Mouse (Mus musculus) kidney, postnatal 10 days (tissue): Measurements from ENCODE around the gene Nedd9.

Experiments used
- DNase-seq: peaks from one replicate; pipeline ENCODE4 v3.0.0; 2021; ENCODE audit warnings: mixed read lengths

Nedd9 gene

DNA sequence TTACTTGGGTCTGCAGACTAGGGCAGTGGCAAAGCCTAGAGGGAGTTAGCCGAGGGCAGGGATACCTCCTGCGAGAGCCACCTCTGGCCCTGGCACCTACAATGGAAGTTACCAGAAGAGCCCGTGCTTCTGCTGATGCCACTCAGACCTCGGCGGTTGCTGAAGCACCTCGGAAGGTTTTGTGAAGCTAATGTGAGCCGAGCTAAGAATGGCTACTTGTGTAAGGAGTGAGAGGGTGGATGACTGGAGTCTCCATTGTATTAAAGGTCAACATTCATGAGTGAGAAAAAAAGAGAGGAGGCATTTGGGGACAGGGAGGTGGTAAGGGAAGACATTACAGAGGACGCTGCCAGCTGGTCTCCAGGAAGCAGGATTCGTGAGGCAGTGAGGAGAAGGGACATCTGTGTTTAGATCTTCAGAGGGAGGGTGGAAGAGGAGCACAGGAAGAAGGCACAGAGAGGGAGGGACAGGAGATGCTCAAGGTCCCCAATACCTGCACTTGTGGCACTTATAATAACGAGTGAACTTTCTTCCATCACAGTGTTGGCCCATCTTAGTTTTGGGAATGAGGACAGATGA, 78.7 kb downstream of the Nedd9 start:
- no peak for DNase-seq

DNA sequence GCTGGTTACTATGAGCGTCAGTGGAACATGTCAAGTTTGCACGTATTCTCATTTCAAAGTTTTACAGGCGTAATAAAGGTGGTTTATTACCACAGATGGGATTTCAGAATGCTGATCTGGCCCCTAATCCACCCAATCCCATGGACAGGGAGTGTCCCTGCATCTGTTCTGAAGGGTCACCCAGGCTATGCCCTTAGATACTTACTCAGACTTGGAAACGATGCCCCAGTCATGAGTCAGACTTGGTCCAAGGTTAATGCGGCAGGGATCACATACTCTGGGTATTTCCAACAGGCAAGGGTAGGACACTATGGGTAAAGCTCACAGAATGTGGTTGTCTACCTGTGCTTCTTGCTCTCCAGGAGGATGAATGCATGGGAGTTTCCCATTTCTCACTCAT, 82.2 kb downstream of the Nedd9 start:
- DNase-seq: no peak

DNA sequence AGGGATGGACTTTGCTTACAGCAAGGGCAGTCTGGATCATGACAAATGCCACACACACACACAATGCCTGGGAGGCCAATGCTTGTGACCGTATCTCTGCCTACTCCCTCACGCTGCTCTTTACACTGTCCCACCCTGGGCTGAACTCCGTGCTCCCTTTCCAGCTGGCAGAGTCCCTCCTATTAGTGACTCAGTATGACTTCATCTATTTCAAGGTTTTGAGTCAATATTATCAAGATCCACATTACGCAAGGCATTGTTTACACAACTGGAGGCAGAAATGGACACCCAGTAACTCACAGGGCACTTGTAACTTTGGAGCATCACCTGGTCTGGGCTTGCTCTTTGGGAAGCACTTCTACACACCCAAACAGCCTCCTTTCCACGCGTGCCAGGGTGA, 83.3 kb downstream of the Nedd9 start:
- DNase-seq: no peak

DNA sequence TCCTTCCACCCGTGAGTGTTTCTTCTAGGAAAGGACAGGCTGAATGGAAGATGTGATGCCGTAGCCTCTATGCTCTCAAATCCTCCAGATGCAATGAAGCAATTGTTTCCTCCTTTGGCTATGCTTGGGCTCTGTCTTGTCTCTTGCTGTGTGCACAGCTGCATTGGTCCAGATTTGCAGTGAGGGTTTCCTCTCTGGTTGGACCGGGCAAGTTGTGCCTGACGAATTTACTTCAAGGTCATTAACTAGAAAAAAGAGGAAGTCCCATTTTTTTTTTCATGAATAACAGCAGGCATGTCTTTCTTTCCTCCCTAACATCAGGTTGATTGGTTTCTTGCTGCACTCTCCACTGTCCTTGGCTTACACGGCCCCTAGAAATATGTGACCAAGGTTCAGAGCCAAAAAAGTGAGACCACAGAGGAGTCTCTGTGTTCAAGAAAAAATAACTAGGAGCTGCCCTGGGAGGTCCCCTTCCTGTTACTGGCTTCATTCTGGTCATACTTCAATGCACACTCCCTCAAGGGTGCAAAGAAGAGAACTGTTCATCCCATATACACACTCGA, 84.6 kb downstream of the Nedd9 start:
- DNase-seq: no peak

DNA sequence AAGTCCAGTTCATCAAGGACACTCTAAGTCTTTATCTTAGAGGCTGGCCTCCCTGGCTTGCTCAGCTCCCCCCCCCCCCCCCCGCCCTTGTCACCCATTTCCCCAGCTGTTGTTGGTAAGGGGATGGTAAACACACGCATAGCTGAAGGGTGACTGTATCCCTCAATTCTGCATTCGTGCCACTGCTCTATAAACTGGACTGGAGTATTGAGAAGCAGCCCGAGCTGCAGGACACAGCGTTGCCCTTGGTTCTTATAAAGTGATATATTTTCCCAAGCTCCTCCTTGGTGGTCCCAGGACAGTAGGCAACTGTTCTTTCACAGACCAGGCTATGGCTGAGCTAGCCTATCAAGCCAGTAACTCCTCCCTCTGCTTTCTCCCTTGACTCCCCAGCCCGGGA, 85.4 kb downstream of the Nedd9 start:
- DNase-seq: no peak

DNA sequence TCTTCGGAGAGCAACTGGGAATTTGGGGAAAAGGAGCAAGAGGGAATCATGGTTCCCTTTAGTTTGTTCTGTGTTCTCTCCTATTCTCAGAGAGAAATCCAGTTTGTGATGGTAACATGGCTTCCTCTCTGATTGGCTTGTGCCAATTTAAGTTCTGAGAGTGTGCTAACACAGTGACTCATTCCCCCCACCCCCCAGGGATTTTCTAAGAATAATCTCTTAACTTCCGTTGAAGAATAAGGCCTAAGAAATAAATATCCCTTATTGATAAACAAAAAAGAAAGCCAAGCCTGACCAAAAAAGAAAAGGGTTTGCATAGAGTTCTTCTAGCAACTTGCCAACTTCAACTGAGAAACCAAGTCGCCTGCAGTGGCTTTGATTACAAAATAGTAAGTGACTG, 86.9 kb downstream of the Nedd9 start:
- DNase-seq: no peak

DNA sequence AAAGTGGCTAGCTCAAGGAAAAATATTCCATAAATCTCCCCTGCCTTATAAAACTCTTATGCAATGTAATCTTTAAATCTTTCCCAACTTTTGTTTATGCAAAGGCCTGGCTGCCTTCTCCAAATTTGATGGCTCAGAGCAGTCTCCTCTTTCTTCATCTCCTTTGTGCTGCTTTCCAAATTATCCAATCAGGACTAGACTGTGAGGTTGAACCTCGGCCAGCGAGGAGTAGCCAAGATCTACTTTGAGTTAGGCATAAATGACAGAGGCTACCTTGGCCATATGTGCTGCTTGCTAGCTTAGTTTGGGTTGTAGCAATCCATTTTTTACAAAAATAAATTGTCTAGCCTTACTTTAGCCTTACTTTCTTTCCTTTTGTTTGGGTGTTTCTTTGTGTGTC, 95.0 kb downstream of the Nedd9 start:
- no peak for DNase-seq

DNA sequence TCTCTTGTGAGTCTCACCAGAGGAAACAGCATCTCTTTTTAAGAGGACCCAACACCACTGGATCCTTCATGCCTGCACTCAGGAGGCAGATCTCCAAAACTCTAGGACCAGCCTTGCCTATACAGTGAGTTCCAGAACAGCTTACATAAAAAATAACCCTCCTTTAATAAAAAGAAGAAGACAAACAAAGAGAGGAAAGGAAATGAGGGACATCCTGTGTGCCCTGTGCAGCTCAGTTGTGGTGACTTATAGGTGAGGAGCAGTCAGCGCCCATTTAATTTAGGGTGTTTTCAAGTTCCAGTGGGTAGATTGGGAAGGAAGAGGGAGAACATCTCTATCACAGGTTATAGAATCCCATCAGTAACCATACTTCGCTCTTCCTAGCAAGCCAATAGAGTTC, 96.5 kb downstream of the Nedd9 start:
- no peak for DNase-seq

DNA sequence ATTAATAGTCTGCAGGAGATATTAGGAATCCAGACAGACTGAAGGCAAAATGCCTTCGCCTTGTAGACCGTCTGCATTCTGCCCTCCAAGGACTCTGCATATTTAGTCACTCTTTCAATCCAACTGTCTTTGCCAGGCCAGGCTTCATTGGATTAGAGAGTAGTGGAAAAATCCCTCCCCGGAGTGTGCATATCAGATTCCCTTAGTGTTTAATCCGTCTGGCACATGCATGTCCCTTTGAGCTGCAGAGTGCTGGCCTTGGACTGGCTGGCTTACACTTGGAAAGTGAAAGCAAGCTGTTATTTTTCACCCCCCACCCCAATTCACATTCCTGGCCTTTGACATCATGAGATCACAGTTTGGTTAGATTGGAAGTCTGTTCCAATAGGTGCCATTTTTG, 100.6 kb downstream of the Nedd9 start:
- DNase-seq: no peak

DNA sequence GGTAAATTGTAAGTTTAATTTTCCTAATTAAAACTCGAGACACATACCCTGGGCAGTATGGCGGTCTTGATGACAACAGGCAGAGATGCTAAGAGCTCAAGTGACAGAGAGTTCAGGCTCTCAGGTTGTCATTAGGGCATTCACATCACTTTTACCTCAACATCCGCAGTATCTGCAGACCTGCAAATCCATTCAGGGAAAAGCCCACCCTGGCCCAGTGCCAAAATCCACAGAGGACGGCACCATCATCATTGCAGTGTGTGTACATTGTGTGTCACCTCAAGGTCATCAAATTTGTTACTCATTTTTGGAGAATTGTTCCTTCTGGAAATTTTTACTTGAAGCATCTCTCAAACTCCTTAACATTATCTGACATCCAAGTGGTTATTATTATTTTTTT, 102.3 kb downstream of the Nedd9 start:
- DNase-seq: no peak

DNA sequence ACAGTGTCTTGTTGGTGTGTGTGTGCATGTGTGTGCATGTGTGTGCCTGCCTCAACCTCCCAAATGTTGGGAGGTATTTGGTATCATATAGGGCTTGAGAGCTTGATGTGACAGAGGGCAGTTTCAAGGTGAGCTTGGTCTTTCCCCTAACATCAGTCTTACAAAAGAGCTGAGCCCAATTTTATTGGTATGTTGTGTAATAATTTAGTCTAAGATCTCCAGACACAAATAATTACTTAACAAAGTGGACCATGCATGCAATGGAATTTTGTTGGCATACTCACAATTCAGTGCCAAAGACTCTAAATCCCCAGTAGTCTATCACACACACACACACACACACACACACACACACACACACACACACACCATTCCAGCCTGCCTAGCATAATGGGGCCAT, 104.5 kb downstream of the Nedd9 start:
- no peak for DNase-seq

DNA sequence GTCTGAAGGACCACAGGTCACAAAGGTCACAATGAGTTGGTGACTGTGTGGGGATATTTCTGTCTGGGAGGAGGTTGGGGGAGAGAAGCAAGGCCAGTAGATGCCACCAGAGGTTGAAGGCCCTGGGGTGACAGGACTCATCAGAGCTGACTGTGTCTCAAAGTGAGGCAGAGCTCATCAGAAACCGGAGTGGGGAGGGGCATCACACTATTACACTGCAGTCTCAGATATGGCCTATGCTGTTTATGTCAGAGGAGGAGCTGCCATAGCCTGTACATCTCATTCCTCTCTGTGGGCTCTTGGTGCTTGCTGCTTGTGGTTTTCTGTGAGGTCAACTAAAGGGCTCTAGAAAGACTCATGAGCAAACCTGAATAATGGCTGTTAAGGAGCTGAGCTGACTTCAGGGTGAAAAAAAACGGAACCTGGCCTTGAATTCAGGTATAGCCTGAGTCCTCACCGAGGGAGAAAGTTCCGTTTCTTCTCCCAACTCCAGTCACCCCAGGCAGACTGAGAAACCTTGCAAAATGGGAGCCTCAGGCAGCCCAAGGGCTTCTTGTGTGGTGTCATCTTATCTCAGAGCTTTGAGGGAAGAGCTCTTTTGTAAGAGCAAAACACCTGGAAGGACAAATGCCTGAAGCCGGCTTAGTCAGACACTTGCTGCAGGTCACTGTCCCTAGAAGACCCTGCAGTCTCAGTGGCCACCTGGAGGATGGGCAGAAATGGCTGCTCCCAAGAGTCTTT, 105.2 kb downstream of the Nedd9 start:
- no peak for DNase-seq

DNA sequence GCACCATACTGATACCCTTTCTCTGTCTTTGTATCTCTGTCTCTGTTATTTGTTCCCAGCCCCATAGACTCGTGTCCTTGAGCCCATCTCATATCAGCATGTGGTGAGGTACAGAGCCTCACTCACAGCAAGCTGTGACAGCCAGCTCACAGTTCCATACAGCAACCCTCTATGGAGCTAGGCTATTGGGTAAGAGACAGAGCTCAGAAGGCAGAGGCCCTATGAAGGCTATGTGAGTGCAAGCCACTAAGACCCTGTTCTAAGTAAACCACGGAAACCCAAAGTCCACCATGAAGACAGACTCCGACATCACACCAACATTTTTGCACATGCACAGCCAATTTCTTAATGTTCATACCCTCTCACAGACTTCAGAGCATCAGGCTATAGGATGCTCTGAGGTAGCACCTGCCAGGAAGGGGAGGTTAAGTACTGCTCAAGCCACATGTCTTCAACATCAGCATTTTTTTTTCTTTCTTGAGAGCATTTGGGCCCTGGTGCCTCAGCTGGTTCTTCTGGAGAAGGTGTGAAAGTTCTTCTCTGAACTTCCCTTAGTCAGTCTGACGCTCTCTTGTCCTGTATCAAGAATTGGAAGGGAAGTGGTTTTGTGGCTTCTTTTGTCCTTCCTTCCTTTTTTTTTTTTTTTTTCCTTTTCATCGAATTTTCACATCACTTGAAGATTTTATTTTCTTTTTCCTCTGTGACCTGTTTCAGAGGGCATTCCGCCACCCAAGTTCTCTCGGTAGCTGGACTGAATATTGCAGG, 105.9 kb downstream of the Nedd9 start:
- no peak for DNase-seq

DNA sequence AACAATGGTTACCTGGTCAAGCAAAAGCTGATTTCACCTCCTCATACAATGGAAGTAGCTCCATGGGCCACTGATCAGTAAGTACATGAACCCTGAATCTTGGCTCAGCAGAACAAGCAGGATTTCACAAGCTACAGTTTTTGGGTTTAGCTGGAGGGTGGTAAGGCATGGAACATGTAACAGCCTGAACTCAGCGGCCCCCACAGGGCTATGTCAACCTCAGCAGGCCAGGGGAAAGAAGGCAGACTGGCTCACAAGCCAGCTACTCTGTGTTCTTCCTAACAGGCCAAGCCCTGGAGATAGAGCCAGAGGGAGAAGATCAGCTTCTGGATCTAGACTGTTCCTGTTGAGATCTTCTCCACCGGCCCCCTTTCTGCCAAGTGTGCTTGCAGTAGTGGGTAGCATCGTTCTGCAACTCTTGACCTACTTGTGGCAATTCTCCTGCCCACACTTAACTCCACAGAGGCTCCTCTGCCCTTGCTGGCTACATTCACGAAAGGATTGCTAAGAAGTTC, 107.2 kb downstream of the Nedd9 start:
- no peak for DNase-seq

DNA sequence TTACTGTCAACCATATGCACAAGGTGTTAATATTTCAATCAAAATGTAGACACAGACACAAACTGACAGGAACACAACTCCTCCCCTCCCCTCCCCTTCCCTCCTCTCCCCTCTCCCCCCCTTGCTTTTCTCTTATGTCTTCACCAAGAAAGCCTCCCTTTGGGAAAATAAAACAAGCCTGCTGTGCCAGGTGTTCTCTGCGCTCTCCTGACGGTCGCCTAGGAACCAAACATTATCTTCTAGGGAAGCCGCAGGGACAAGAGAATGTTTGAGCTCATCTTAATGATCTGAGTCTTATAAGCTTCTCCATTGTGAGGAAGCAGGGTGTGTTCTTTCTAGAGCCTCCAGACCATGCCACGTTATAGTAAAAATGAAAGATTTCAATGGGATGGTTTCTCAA, 108.7 kb downstream of the Nedd9 start:
- no peak for DNase-seq

DNA sequence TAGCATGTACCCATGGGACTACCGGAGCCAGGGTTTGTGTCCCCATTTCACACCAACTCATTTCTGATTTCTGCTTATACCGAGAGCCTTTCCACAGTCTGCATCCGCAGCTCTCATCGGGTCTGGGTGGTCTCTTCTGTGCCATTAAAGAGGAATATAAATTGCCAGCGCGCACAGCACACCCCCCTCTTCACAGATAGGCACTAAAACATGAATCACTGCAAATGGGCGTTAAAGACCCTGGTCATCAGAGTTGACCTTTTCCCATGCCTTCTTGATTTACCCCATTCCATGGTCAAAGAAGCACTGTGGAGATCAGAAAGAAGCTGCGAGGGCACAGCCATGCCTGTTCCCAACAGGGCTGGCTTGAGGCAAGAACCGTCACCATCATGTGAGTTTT, 109.3 kb downstream of the Nedd9 start:
- no peak for DNase-seq

DNA sequence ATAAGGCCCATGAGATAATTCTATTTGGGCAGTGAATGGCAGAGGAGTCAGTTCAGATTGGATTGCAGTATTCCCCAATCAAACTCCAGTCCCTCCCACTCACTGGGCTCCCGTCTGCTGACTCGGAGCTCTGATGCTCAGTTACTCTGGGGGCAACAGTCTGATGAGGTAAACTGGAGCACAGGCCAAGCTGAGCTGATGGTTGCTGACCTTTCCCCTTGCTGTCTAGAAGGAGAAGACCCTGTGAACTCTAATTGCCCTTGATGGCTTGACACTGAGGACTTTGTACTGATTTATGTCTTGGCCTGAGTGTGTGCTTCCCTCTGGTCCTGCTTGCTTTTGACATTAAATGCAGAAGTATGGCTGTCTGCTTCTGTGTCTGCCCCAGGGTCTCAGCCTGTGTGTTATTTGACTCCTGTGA, 110.1 kb downstream of the Nedd9 start:
- no peak for DNase-seq

DNA sequence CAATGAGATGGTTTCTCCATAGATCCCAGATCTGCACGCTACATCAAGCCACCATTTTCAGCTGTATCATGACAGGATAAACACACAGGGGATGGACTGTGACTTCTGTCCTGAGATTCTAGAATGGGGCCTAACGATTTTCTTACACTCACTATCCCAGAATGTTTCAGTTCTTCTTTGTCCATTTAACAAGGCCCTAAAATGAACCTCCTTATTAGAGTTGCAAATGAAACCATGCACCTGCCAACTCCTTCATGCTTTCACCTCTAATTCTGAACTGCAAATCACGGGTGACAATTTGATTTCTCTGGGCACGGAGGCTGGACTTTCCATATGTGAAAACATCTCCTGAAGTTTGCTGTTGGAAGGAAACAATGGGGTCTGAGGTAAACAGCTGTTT, 111.1 kb downstream of the Nedd9 start:
- DNase-seq: no peak

DNA sequence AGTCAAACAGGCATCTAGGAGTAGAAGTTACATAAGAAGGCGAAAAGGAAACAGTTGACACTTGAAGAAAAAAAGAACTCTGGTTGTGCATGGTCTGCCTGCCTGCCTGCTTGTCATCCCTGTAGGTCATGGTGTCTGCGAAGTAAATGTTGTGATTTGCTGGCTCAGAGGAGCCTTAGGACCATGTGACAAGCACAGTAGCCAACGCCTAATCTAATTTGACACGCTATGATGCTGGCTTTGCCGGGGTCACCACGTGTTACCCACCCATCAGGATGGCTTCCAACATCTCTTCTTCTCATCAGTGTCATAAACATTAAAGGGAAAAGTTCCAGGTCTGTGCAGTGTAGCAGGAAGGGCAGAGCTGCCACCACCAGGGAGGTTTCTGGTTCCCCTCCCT, 111.5 kb downstream of the Nedd9 start:
- DNase-seq: no peak

DNA sequence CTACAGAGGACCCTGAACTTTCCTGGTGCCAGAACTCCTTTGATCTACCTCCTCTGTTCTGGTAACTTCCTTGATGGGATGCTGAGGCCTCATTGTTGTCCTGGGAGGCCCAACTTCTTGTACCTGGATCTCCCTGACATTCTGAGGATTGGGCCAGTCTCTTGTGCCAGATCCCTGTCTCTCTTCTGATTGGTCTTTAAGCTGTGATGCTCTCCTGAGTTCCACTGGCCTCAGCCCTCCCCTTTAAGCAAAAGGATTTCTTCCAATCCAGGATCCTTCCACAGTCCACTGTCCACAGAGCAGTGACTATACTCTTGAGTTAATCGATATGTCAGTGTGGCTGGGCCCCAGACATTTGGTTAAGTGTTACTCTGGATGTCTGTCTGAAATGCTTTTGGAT, 112.3 kb downstream of the Nedd9 start:
- DNase-seq: no peak

DNA sequence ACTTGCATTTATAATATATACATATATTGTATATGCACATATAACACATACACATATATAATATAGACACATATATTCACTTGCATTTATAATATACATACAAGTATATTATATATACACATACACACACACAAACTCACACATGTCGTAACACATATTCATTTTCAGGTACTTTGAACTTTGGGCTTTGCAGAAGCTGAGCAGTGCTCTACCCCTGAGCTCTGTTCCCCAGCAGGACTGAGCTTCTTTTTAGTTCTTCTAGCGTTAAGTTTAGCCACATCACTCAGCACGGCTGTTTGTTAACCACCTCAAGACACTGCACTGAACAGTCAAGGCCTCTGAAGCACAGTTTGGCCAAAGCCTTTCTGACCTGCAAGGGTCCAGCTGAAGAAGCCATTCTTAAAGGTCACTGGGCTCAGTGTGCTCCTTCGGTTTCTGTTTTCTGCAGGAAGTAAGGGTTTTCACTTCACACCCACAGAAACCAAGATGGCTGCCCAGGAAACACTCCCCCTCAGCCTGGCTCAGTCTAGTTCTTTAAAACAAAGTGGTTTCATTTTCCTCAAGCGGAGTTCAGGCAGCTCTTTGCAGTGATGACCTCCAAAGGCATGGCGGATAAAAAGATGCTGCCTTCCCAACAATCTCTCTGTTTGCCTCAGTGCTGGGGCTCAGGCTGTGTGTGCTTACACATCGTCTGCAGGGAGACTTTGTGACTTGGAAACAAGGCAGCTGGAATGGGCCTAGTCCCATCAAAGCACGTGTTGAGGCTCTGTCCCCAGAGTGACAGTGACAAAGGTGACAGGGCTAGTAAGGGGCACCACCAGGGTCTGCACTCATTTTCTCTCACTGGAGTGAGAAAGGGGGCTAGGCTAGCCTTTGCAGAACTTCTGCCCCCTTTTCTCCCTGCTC, 114.4 kb downstream of the Nedd9 start:
- DNase-seq: no peak

DNA sequence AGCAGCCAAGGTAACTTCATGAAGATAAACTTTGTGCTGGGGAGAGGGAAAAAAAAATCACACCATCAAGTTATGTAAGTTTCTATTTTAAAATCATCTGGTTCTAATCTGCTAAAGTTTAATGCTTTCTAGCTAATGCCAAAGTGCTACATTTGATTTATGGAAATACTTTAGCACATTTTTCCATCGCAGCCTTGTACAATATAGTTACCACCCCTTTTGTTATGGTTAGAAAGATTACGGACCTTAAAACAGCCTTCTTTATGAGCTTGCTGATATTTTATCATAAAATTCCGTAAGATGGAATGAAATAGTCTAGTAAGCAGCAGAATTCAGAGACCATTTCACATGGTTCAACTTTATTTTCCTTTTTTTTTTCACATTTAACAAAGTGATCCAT, 115.6 kb downstream of the Nedd9 start:
- no peak for DNase-seq

DNA sequence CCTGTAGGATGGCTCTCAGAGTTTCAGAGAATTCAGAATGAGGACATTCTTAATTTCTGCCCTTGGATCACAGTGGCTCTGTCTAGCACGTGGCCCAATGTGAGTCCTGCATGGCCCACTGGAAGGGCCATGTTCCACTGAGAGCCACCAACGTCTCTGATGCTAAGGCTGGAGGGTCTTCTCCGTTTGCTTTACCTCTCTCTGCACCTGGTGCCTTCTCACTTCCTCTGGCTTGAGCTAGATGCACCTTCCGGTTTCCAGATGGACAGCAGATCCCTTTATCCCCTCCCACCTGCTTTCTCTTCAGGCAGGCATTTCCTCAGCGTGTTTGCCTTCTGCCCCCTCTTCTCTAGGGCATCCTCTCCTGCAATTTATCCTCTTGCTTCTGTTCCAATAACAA, 118.5 kb downstream of the Nedd9 start:
- DNase-seq: no peak
